Mouse (Mus musculus) kidney, postnatal 10 days (tissue): ENCODE results near the gene Zfp326.
"Not testable (repeated sequence)": the region's sequence is repeated elsewhere in the genome, so short reads cannot be mapped to it uniquely, and the experiment has no call there.

Experiments used
- DNase-seq: peaks from one replicate; pipeline ENCODE4 v3.0.0; 2021; ENCODE audit warnings: mixed read lengths

Zfp326 gene

GRCm38 (mm10) chr5:105876068-105876924, at the start of gene Zfp326:
Gene Zfp326, plus strand, starts transcription at chr5:105876565.
- peak; percentile 98 for DNase-seq

- no peak for DNase-seq
Observed at GRCm38 (mm10) chr5:105826916-105827510, 49.4 kb upstream of the Zfp326 start.

GRCm38 (mm10) chr5:105828050-105828449, 48.3 kb upstream of the Zfp326 start:
- no peak for DNase-seq

- no peak for DNase-seq
Observed at GRCm38 (mm10) chr5:105829008-105829586, 47.3 kb upstream of the Zfp326 start.

- peak; percentile 48 for DNase-seq
Observed at GRCm38 (mm10) chr5:105832140-105832539, 44.2 kb upstream of the Zfp326 start.

- no peak for DNase-seq
Observed at GRCm38 (mm10) chr5:105833923-105834322, 42.4 kb upstream of the Zfp326 start.

GRCm38 (mm10) chr5:105836006-105836405, 40.4 kb upstream of the Zfp326 start:
- DNase-seq = peak; percentile 44

GRCm38 (mm10) chr5:105839740-105840310, 36.5 kb upstream of the Zfp326 start:
- no peak for DNase-seq

- no peak for DNase-seq
Observed at GRCm38 (mm10) chr5:105844044-105844753, 32.2 kb upstream of the Zfp326 start.

- DNase-seq = no peak
Observed at GRCm38 (mm10) chr5:105845041-105845440, 31.3 kb upstream of the Zfp326 start.

GRCm38 (mm10) chr5:105847726-105848125, 28.6 kb upstream of the Zfp326 start:
- DNase-seq = no peak

- DNase-seq = no peak
Observed at GRCm38 (mm10) chr5:105849222-105849621, 27.1 kb upstream of the Zfp326 start.

GRCm38 (mm10) chr5:105849643-105850042, 26.7 kb upstream of the Zfp326 start:
- no peak for DNase-seq

- no peak for DNase-seq
Observed at GRCm38 (mm10) chr5:105853271-105853670, 23.1 kb upstream of the Zfp326 start.

GRCm38 (mm10) chr5:105857486-105857885, 18.9 kb upstream of the Zfp326 start:
- no peak for DNase-seq

- peak; percentile 37 for DNase-seq
Observed at GRCm38 (mm10) chr5:105858754-105859694, 17.3 kb upstream of the Zfp326 start.

GRCm38 (mm10) chr5:105859716-105860460, 16.5 kb upstream of the Zfp326 start:
- no peak for DNase-seq

- no peak for DNase-seq
Observed at GRCm38 (mm10) chr5:105860461-105860835, 15.9 kb upstream of the Zfp326 start.

- no peak for DNase-seq
Observed at GRCm38 (mm10) chr5:105861616-105862015, 14.7 kb upstream of the Zfp326 start.

GRCm38 (mm10) chr5:105865110-105865628, 11.2 kb upstream of the Zfp326 start:
- not testable (repeated sequence) for DNase-seq

GRCm38 (mm10) chr5:105867427-105867826, 8.9 kb upstream of the Zfp326 start:
- DNase-seq = peak; percentile 48
